Mouse (Mus musculus): ENCODE data around the gene Vav3. TPM values are rescaled to one million over a fixed set of nuclear protein-coding genes. Genes with fewer than 3 reads are reported as not detected.
A peak's percentile ranks its signal among the peaks of the same experiment; 100 is the strongest.

The Vav3 gene
- polyA plus RNA-seq, 1 experiment = 8.8 TPM

DNA sequence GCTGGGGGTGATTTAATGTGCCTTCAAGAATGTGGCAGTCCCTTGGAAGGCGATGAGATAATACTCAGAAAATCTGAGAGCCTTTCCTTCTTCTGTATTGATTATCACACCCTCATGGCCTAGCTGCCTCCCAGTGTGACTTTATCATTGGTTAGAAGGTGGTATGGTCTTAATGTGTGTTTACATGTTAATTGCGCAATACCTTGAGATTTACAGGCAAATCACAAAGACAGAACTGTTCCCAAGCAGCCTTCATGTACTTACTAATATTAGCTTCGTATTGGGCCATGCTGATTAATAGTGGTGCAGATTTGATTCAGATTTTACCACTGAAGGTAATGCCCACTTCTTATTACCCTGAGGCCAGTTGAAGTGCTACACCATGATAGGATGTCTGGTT is 381.3 kb downstream of the Vav3 start:
- Histone ChIP-seq H3K4me3 (replicated peaks; ENCODE audit: insufficient read depth, low read depth, low read length) (no peak overlapping the region), H3K27ac (ENCODE audit: insufficient read depth, low read length) (no peak overlapping the region), H3K4me1 (ENCODE audit: control insufficient read depth, insufficient read depth, low read length) (no peaks in the 10 kb centered on the region), H3K27me3 (ENCODE audit: control insufficient read depth, insufficient read depth, low read length) (no peaks in the 10 kb centered on the region)
- no peak for DNase-seq
- TF ChIP-seq CTCF (IDR thresholded peaks at IDR 0.05; ENCODE audit: borderline replicate concordance, insufficient read depth, low read depth, low read length) (no peak), POLR2A (IDR thresholded peaks at IDR 0.05; ENCODE audit: borderline replicate concordance, insufficient read depth, low read length) (no peak)
- WGBS = 95% methylated on average over 3 of the region's 3 CpGs

DNA sequence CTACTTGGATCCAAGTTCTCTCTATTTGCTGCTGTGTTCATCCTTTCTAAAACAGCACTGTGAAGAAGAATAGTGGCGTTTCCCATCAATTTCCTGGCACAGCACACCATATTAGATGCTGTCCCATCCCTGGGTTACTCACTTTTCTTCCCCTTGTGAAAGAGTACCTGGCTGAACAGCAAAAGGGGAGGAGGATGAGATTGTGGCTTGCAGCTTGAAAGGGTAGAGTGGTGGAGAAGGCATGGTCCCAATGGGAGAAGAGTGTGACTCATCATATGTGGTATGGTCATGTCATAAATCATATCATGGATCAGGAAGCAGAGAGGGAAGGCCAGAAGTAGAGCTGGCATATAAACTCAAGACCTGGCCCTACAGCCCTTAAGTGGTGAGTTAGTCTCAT is 386.3 kb downstream of the Vav3 start:
- no peak for TF ChIP-seq CTCF (IDR thresholded peaks at IDR 0.05; ENCODE audit: borderline replicate concordance, insufficient read depth, low read depth, low read length)
- TF ChIP-seq POLR2A (IDR thresholded peaks at IDR 0.05; ENCODE audit: borderline replicate concordance, insufficient read depth, low read length) = no peak

DNA sequence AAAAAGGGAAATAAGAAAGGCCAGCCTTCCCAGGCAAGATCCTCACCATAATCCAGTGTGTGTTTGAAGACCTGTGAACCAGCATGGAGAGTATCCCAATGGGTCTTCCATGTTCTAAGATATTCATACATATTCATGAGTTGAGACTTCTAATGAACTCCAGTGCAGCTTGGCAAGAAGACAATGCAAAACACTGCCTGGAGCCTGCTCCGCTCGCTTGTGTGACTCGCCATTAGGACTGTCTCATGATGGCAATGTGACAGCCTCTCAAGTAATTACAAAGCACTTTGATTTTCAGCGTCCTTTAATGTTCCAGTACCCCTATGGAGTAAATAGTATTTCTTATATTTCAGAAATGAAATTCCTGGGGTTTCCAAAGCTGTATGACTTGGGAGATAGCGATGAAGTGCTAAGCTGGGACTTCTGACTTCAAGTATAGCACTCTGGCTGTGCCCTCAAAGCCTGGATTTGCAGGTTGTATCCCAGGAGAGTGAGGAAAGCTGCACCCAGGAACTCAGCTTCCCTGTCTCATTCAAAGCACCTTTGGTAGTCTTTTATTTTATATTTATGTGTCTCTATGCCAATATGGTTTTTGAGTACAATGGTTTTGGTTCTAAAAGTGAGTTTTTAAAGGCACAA is 391.3 kb downstream of the Vav3 start:
- Histone ChIP-seq H3K27ac (ENCODE audit: insufficient read depth, low read length) (no peak overlapping the region), H3K4me1 (ENCODE audit: control insufficient read depth, insufficient read depth, low read length) (no peaks in the 10 kb centered on the region), H3K4me3 (replicated peaks; ENCODE audit: insufficient read depth, low read depth, low read length) (no peak overlapping the region), H3K27me3 (ENCODE audit: control insufficient read depth, insufficient read depth, low read length) (no peaks in the 10 kb centered on the region)
- DNase-seq = no peak
- TF ChIP-seq POLR2A (IDR thresholded peaks at IDR 0.05; ENCODE audit: borderline replicate concordance, insufficient read depth, low read length) (no peak), CTCF (IDR thresholded peaks at IDR 0.05; ENCODE audit: borderline replicate concordance, insufficient read depth, low read depth, low read length) (no peak)
- WGBS = 68% methylated on average over 5 of the region's 5 CpGs

More for the DNA sequence above, 386.3 kb downstream of the Vav3 start:
- H3K27me3 ChIP-seq (ENCODE audit: control insufficient read depth, insufficient read depth, low read length) = no peaks in the 10 kb centered on the region
- H3K4me1 ChIP-seq (ENCODE audit: control insufficient read depth, insufficient read depth, low read length) = no peaks in the 10 kb centered on the region
- 86% methylated on average over 1 of the region's 1 CpGs for WGBS
- DNase-seq = no peak
- no peak overlapping the region for H3K4me3 ChIP-seq (replicated peaks; ENCODE audit: insufficient read depth, low read depth, low read length)
- no peak overlapping the region for H3K27ac ChIP-seq (ENCODE audit: insufficient read depth, low read length)

DNA sequence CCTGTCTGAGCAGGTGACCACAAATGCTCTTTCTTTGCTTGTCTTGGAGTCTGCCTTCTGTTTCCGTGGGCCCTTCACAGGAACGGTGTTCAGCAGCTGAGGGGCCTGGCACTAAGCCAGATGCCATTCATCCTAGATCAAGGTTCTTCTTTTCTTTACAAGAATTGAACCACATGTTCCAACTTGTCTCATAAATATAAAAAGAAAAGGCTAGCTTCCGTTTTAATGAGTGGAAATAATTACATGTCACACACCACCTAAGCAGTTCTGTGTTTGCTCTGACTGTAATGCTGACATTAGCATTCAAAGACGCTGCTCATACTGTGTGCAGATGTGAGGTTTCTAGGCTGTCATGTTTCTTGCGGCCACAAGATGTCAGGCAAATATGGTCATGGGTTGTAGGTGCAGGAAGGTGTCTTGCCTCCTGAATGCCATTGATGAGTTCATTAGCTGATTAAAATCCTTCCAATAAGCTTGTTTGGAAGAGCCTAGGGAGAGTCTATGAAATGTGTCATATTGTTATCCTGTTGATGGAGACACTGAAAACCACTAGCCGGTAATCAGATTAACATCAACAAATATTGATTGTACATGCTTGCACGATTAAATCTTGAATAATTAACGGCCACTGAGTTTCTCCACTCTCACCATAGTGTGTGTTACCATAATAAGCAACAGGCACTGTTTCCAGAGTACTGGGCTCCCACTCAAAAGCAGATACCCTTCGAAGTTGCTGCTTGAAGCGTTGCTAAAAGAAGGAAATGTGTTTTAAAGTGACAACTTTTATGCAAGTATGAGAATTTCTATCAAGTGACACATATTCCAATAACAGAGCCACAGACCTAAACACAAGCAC is 392.1 kb downstream of the Vav3 start:
- no peak overlapping the region for H3K4me3 ChIP-seq (replicated peaks; ENCODE audit: insufficient read depth, low read depth, low read length)
- peak; percentile 29 to 56 for DNase-seq
- no peaks in the 10 kb centered on the region for H3K27me3 ChIP-seq (ENCODE audit: control insufficient read depth, insufficient read depth, low read length)
- TF ChIP-seq CTCF (IDR thresholded peaks at IDR 0.05; ENCODE audit: borderline replicate concordance, insufficient read depth, low read depth, low read length) (peak; percentile 80), POLR2A (IDR thresholded peaks at IDR 0.05; ENCODE audit: borderline replicate concordance, insufficient read depth, low read length) (no peak)
- no peaks in the 10 kb centered on the region for H3K4me1 ChIP-seq (ENCODE audit: control insufficient read depth, insufficient read depth, low read length)
- no peak overlapping the region for H3K27ac ChIP-seq (ENCODE audit: insufficient read depth, low read length)
- 46% methylated on average over 10 of the region's 10 CpGs for WGBS

Other genes with a start within 250 kb of the Vav3 start
- gene Slc25a24, start 217.5 kb upstream of the Vav3 start, polyA plus RNA-seq (2012; rRNA removed) = 1.0 TPM in 2 replicates